Mouse (Mus musculus) neural tube, embryonic 13.5 days (tissue): ENCODE data around the gene Mrtfa. TPM values are rescaled to one million over a fixed set of nuclear protein-coding genes. Genes with fewer than 3 reads are reported as not detected.
A peak's percentile ranks its signal among the peaks of the same experiment; 100 is the strongest.

Experiments used
- ATAC-seq: fragments of 200-750 bp; cut with Nextera tagmentation; 2 replicates; pipeline ENCODE4 v1.8.0; 2017; ENCODE audit warnings: low read depth, mild to moderate bottlenecking, moderate TSS enrichment, moderate library complexity
- H3K27ac ChIP-seq: fragments of 300-500 bp; sonication (generic); replicated peaks from 2 replicates; pipeline ENCODE4 v1.5.1; 2015; ENCODE audit warnings: moderate library complexity, mild to moderate bottlenecking, inconsistent platforms
- H3K27me3 ChIP-seq: fragments of 300-500 bp; sonication (generic); 2 replicates; pipeline ENCODE4 v1.6.1; 2015; ENCODE audit warnings: mild to moderate bottlenecking, inconsistent platforms
- H3K36me3 ChIP-seq: fragments of 300-500 bp; sonication (generic); 2 replicates; pipeline ENCODE4 v1.6.1; 2015; ENCODE audit warnings: mild to moderate bottlenecking, inconsistent platforms
- H3K4me1 ChIP-seq: fragments of 300-500 bp; sonication (generic); replicated peaks from 2 replicates; pipeline ENCODE4 v1.6.1; 2015; ENCODE audit warnings: inconsistent platforms
- H3K4me2 ChIP-seq: fragments of 300-500 bp; sonication (generic); 2 replicates; pipeline ENCODE4 v1.6.1; 2015; ENCODE audit warnings: inconsistent platforms, mild to moderate bottlenecking, moderate library complexity
- H3K4me3 ChIP-seq: fragments of 300-500 bp; sonication (generic); 2 replicates; pipeline ENCODE4 v1.5.1; 2015; ENCODE audit warnings: mild to moderate bottlenecking, inconsistent platforms
- H3K9ac ChIP-seq: fragments of 300-500 bp; sonication (generic); 2 replicates; pipeline ENCODE4 v1.6.1; 2015; ENCODE audit warnings: moderate library complexity, mild to moderate bottlenecking, inconsistent platforms
- H3K9me3 ChIP-seq: fragments of 300-500 bp; sonication (generic); 2 replicates; pipeline ENCODE4 v1.6.1; 2016; ENCODE audit warnings: inconsistent platforms
- WGBS: fragments of 180-500 bp; shearing (Covaris S2); methylation state at CpG from one replicate; pipeline ENCODE4 v1.1.7; 2015; 5-methylcytosine and 5-hydroxymethylcytosine counted together
- polyA plus RNA-seq: library from polyadenylated mRNA; unstranded; fragments of >200 nt; fragmentation: Nextera tagmentation; extraction: Ambion mirVana; gene quantifications from 2 replicates; pipeline ENCODE4 v1.2.1, GENCODE M21; 2015

Mrtfa gene
- polyA plus RNA-seq, 1 experiment from 2014 or later = 27.1 TPM

GRCm38 (mm10) chr15:81049401-81050053, 141.0 kb downstream of the Mrtfa start:
- H3K36me3 ChIP-seq = peaks cover 4% of the 10 kb centered on the region
- no peak overlapping the region for H3K4me2 ChIP-seq
- no peaks in the 10 kb centered on the region for H3K9me3 ChIP-seq
- H3K9ac ChIP-seq = no peak overlapping the region
- H3K27ac ChIP-seq = no peak overlapping the region
- peaks cover 9% of the 10 kb centered on the region for H3K4me1 ChIP-seq
- ATAC-seq = no peak
- no peak overlapping the region for H3K4me3 ChIP-seq
- WGBS = 77% methylated on average over 6 of the region's 6 CpGs
- H3K27me3 ChIP-seq = no peaks in the 10 kb centered on the region

- Histone ChIP-seq H3K36me3 (peaks cover 7% of the 10 kb centered on the region), H3K4me2 (no peak overlapping the region), H3K27me3 (no peaks in the 10 kb centered on the region), H3K9ac (peak overlapping the region; percentile 31; the same call in 1 of the 2 replicates), H3K4me3 (no peak overlapping the region), H3K4me1 (peaks cover 13% of the 10 kb centered on the region), H3K9me3 (no peaks in the 10 kb centered on the region), H3K27ac (no peak overlapping the region; the same call in 1 of the 2 replicates)
- 56% methylated on average over 10 of the region's 10 CpGs for WGBS
- no peak for ATAC-seq
Measured at GRCm38 (mm10) chr15:81047497-81047896, 143.1 kb downstream of the Mrtfa start.

DNA sequence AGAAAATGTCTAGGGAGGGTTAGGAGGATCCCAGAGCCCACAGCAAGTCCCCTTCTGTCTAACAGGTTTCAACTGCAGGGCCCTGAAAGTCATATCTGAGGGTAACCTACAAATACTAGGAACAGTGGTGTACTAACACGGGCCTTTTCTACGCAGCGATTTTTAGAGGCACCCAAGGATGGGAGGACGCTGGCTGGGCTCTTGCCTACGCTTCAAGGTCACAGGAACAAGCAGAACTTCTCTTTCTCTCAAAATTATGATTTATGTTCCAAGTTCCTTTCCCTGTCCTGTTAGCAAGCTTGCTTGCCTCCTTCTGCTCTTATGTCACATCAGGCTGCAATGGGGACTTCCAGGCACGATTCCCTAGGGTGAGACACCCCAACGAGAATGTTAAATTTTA, 144.5 kb downstream of the Mrtfa start:
- WGBS = 90% methylated on average over 7 of the region's 7 CpGs
- Histone ChIP-seq H3K4me2 (no peak overlapping the region), H3K4me1 (peaks cover 14% of the 10 kb centered on the region), H3K27ac (no peak overlapping the region), H3K36me3 (peaks cover 7% of the 10 kb centered on the region), H3K9me3 (no peaks in the 10 kb centered on the region), H3K9ac (no peak overlapping the region), H3K27me3 (no peaks in the 10 kb centered on the region), H3K4me3 (no peak overlapping the region)
- ATAC-seq = no peak

- H3K9me3 ChIP-seq = no peaks in the 10 kb centered on the region
- no peak overlapping the region for H3K4me2 ChIP-seq
- H3K4me1 ChIP-seq = peaks cover 14% of the 10 kb centered on the region
- H3K27me3 ChIP-seq = no peaks in the 10 kb centered on the region
- no peak overlapping the region for H3K4me3 ChIP-seq
- no peak overlapping the region for H3K27ac ChIP-seq
- H3K36me3 ChIP-seq = peaks cover 7% of the 10 kb centered on the region
- H3K9ac ChIP-seq = no peak overlapping the region
- 93% methylated on average over 4 of the region's 4 CpGs for WGBS
- ATAC-seq = no peak
Measured at GRCm38 (mm10) chr15:81045336-81045735, 145.2 kb downstream of the Mrtfa start.

GRCm38 (mm10) chr15:81044446-81044845, 146.1 kb downstream of the Mrtfa start:
- Histone ChIP-seq H3K9ac (no peak overlapping the region), H3K4me3 (no peak overlapping the region), H3K27ac (no peak overlapping the region), H3K9me3 (no peaks in the 10 kb centered on the region), H3K27me3 (no peaks in the 10 kb centered on the region), H3K4me2 (no peak overlapping the region), H3K4me1 (peaks cover 14% of the 10 kb centered on the region), H3K36me3 (peaks cover 7% of the 10 kb centered on the region)
- 98% methylated on average over 9 of the region's 9 CpGs for WGBS
- ATAC-seq = no peak

DNA sequence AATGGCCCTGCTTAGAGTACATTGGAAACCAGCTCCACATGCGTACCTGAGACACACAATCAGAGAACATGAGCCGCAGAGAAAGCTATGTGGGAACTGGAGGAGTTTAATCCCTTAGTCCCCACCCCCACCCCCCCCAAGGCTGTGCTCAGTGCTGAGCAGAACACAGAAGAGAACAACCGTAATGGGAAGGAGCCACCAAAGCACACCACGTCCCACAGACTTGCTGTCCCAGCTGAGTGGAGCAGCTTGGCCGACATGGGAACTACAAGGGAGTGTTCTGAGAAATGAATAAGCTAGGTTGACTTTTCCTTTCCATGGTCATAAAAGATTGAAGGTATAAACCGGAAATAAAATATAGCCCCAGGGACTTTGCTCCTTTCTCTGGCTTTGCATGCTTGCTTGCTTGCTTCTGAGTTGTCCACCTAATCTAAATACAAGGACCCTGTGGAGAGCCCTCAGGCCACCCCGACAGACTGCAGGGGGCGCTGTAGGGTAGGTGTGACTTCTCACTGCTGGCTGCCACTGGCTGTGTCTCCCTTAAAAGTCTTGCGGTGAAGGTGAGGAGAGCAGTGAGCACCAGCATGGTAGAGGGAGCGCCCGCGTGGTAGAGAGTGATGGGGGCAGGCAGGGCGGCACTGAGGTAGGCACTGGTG, 148.2 kb downstream of the Mrtfa start:
- H3K4me2 ChIP-seq = no peak overlapping the region
- no peak overlapping the region for H3K27ac ChIP-seq
- ATAC-seq = no peak
- H3K27me3 ChIP-seq = no peaks in the 10 kb centered on the region
- 73% methylated on average over 13 of the region's 13 CpGs for WGBS
- H3K36me3 ChIP-seq = peaks cover 7% of the 10 kb centered on the region
- no peaks in the 10 kb centered on the region for H3K9me3 ChIP-seq
- no peak overlapping the region for H3K9ac ChIP-seq
- peaks cover 7% of the 10 kb centered on the region; the same call in 1 of the 2 replicates for H3K4me1 ChIP-seq
- H3K4me3 ChIP-seq = no peak overlapping the region

DNA sequence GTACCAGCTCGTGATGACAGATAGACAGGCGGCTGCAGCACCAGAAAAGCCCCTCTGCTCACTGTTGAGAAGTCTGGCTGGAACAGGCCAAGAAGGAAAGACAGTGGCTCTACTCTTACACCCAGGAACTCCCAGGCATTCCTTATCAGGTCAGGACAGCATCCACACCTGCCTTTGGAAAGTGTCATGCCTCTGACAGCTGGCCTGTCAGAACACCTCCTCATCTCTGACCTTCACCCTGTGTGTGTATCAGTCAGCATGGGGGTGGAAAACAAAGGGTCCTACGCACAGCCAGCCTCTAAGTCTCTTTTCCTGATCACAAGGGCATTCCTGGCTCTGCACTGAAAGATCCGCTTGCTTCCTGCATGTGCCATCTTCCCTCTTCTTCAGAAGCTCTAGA, 148.8 kb downstream of the Mrtfa start:
- H3K9me3 ChIP-seq = no peaks in the 10 kb centered on the region
- H3K4me1 ChIP-seq = 0 out of 2 replicates have a peak, but pooled peaks cover 5% of the 10 kb centered on the region
- no peak overlapping the region for H3K4me3 ChIP-seq
- peaks cover 7% of the 10 kb centered on the region for H3K36me3 ChIP-seq
- no peak for ATAC-seq
- no peak overlapping the region for H3K9ac ChIP-seq
- WGBS = 91% methylated on average over 4 of the region's 4 CpGs
- H3K4me2 ChIP-seq = no peak overlapping the region
- H3K27me3 ChIP-seq = no peaks in the 10 kb centered on the region
- H3K27ac ChIP-seq = peak overlapping the region; percentile 3; the same call in 1 of the 2 replicates

DNA sequence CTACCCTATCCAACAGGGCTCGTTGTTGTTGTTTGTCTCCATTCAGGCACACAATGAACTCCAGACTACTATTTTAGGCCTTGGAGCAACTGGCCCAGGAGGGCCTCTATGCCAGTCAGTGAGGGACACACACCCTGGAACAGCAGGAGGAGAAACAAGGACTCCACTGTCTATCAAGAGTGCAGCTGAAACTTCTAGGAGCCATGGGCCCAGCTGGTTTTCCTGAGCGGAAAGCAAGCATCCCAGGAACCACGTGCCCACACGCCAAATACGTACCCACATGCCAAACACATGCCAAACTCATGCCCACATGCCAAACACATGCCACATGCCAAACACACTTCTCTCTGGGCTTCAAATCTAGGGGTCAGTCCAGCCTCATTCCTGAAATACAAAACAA, 152.1 kb downstream of the Mrtfa start:
- H3K27ac ChIP-seq = no peak overlapping the region
- H3K4me2 ChIP-seq = no peak overlapping the region
- WGBS = 84% methylated on average over 5 of the region's 5 CpGs
- no peaks in the 10 kb centered on the region for H3K36me3 ChIP-seq
- H3K27me3 ChIP-seq = no peaks in the 10 kb centered on the region
- no peak overlapping the region for H3K4me3 ChIP-seq
- H3K4me1 ChIP-seq = peaks cover 23% of the 10 kb centered on the region
- H3K9me3 ChIP-seq = no peaks in the 10 kb centered on the region
- no peak overlapping the region for H3K9ac ChIP-seq
- no peak for ATAC-seq

GRCm38 (mm10) chr15:81035417-81036162, 155.0 kb downstream of the Mrtfa start:
- ATAC-seq = no peak
- no peak overlapping the region for H3K27ac ChIP-seq
- H3K4me1 ChIP-seq = peaks cover 33% of the 10 kb centered on the region
- H3K4me2 ChIP-seq = no peak overlapping the region
- no peak overlapping the region for H3K4me3 ChIP-seq
- H3K9me3 ChIP-seq = no peaks in the 10 kb centered on the region
- no peaks in the 10 kb centered on the region for H3K27me3 ChIP-seq
- no peaks in the 10 kb centered on the region for H3K36me3 ChIP-seq
- H3K9ac ChIP-seq = no peak overlapping the region
- 77% methylated on average over 12 of the region's 12 CpGs for WGBS

DNA sequence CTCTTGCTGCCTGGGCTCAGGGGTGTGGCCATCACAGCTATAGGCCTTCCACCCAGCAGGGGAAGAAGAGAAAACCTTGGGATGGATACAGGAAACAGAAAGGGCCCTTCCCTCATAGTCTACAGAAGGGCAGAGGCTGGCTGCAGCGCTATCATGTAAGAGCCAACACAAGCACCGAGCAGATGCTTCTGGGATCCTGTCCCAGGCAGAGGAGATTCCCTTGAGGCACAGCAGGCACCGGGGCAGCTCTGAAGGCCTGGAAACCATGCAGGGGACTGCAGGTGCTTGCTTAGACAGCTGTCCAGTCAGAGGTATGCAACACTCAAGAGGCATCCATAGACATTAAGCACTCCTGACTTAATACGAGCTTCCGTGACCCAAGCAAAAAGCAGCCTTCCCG, 156.4 kb downstream of the Mrtfa start:
- Histone ChIP-seq H3K4me1 (peaks cover 33% of the 10 kb centered on the region), H3K4me3 (no peak overlapping the region), H3K9me3 (no peaks in the 10 kb centered on the region), H3K27me3 (no peaks in the 10 kb centered on the region), H3K9ac (no peak overlapping the region), H3K27ac (0 out of 2 replicates have a peak overlapping the region, but pooled peaks have one; percentile 61), H3K4me2 (no peak overlapping the region), H3K36me3 (no peaks in the 10 kb centered on the region)
- ATAC-seq = no peak
- WGBS = 70% methylated on average over 6 of the region's 6 CpGs

- no peak overlapping the region for H3K9ac ChIP-seq
- H3K4me1 ChIP-seq = peaks cover 34% of the 10 kb centered on the region
- H3K9me3 ChIP-seq = no peaks in the 10 kb centered on the region
- peak overlapping the region; percentile 61 for H3K27ac ChIP-seq
- H3K4me3 ChIP-seq = no peak overlapping the region
- H3K36me3 ChIP-seq = no peaks in the 10 kb centered on the region
- no peaks in the 10 kb centered on the region for H3K27me3 ChIP-seq
- WGBS = 36% methylated on average over 9 of the region's 9 CpGs
- no peak for ATAC-seq
- no peak overlapping the region for H3K4me2 ChIP-seq
Measured at GRCm38 (mm10) chr15:81032941-81033629, 157.5 kb downstream of the Mrtfa start.

- Histone ChIP-seq H3K4me2 (no peak overlapping the region), H3K27me3 (no peaks in the 10 kb centered on the region), H3K4me1 (peaks cover 43% of the 10 kb centered on the region), H3K4me3 (no peak overlapping the region), H3K27ac (no peak overlapping the region), H3K9me3 (no peaks in the 10 kb centered on the region), H3K9ac (no peak overlapping the region), H3K36me3 (no peaks in the 10 kb centered on the region)
- ATAC-seq = no peak
- 89% methylated on average over 4 of the region's 4 CpGs for whole genome bisulfite sequencing
Measured at GRCm38 (mm10) chr15:81031611-81032010, 158.9 kb downstream of the Mrtfa start.
